Mouse (Mus musculus) regulatory T cell (primary cell): ENCODE measurements around the gene Fkbp9.

Experiments
- in situ Hi-C: fragments of 300-600 bp; cut with MboI, MseI; formaldehyde crosslinking; loops from one replicate; pipeline ENCODE4 v1.15.1; 2025; ENCODE audit warnings: high pct_unique_total_duplicates

Gene Fkbp9

DNA sequence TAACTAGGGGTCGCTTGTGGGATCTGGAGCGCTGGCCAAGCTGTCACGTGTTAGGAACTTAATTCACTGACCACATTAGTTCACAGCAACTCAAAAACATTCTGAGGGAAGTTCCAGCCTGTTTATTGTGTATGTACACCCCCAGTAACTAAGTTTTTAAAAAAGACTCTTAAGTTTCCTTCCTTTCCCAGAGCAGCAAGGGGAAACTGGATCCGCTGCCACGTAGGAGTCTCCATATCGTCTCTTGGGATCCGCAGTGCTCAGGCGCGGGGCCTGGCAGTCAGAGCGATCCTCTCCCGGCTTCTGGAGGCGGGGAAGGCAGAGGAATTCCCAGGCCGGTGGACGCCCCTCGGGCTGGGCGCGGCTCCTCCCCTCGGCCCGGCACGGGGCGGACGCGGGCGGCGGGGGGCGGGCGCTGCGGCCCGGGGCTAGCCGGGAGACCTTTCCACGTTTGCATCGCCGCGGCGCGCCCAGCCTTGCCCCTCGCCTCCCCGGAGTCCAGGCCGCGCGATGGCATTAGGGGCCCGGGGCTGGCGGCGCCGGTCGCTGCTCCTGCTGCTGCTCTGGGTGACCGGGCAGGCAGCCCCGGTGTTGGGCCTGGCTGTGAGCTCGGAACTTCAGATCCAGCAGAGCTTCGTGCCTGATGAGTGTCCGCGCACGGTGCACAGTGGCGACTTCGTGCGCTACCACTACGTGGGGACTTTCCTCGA, at the start of gene Fkbp9:
Fkbp9 (plus strand) TSS at position 363 of the 710 bp plus-strand sequence.
- in situ Hi-C loops = no loop called here

DNA sequence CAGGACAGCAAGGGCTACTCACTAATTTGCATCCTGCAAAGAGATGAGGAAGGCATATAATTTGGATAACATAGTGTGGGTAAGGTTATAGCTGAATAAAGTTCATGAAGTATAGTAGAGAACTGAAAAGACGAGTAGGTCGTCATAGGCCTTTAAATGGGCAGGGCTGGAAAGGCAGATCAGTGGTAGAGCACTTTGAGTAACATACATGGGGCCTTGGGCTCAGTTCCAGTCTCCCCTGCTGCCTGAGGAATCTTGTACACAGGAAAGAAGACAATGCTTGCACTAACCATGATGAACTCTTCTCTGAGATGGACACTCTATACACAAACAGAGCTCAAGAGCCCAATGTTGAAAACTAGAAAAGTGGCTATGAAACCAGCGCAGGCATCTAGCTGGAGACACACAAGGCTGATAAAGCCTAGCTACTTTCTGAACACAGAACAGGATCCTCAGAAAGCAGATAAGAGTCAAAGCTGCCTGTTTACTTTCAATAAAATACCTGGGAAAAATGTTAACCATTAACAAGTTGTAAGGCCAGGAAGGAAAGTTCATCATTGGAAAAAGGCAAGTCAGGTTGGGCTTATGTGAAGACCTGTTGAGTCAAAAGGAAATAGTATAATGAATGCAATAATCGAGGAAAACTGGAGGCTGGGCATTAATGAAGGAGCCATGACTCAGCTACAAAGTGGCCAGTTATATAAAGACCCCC, 48.1 kb upstream of the Fkbp9 start:
- in situ Hi-C loops = no loop called here

DNA sequence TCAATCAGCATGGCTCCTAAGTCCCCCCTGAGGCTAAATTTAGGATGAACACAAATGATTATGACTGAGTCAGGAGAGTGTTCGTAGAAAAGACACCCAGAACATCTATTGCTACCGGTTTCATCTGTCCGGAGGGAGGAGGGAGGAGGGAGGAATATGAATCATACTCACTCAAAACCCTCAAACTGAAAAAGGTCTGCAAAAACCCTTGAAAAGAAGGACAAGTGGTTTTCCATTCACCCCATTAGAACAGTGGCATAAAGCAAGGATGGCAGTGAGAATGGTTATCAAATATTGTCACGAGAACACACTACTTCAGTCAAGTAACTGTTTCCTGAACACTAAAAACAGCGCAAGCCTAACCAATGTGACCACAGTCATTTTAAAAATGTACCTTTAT, 46.8 kb upstream of the Fkbp9 start:
- in situ Hi-C loops = no loop called here

DNA sequence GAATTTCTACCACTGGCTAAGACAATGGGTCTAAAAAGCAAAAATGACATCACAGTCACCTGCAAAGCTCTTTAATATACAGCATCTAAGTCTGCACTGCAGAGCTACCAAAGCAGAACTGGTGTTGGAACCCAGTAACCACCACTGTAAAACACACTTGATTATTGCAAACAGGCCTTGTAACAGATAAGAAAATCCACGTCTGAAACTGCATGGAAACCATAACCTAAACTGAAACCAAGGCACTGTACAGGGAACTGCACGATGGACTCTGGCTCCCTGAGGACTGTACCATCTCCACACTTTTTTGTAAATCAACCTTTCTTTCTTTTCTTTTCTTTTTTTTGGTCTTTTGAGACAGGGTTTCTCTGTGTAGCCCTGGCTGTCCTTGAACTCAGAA, 44.2 kb upstream of the Fkbp9 start:
- in situ Hi-C loops = no loop called here

DNA sequence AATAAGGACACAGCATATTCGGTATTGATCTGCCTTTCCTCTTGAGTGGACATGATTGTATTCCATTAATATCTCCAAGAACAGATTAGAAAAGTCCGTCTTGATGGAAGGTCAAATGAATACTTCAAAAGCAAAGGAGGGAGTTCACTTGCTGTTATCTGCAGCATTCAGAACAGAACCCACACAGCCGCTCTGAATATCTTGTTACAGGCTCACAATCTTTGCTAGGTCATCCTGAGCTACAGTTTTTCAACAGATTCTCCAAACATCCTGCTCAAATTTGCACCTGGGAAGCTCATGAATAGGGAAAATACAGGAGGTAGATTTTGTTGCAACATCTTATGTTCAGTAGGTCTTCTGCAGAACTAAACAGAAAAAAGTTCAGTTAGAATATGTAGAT, 42.5 kb upstream of the Fkbp9 start:
- in situ Hi-C loops = no loop called here

DNA sequence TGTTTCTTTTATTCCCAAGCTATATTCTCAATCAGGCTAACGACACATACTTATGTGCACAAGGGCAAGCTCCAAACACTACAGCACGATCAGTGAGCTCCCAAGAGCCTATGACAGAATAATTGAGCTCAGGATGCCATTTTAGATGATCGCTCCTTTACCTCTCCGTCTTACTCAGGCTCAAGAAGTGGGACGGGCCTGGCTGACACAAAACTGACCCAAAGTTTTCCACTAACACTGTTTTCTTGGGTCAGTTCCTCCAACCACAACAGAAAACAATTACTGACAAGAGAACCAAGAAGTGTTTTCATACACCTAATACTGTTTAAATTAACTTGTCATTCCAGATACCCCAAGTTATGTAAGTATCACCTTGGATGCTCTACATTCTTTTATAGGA, 37.0 kb upstream of the Fkbp9 start:
- in situ Hi-C loops = no loop called here

DNA sequence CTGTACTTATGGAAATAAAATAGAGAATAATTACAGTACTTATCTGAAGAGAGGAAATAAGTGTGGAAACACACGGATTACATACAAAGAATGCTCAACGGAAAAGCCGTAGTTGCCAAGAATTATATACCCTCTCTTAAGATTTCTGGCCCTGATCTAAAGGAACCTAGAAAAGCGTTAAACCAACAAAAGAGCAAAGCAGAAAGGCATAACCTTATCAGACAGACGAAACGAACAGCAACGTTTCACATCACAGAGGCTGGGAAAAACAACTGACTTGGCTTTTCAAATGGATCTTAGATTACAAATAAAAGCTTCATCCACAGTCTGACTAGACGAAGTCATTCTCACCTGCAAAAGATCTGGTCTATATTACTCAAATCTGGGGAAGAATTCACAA, 35.6 kb upstream of the Fkbp9 start:
- in situ Hi-C loops = no loop called here

DNA sequence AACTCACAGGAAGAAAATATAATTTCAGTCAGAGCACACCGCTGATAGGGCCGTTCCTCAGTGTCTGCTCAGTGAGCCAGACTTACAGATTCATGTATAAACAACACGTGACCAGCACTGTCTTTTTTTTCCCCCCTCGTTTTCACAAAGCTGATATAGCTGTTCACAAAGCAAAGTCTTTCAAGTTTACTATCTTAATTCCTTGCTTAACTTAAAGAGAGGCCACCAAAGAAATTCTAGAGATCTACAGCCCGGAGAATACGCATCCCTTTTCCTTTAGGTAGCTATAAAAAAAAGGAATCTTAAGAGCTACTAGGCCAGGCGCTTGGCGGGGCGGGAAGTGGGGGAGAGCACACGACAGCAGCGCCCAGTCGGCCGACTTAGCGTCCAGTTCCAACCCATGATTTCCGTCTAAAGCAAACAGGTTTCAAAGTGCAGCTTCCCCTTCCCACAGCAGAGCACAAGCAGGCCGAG, 35.2 kb upstream of the Fkbp9 start:
- in situ Hi-C loops = no loop called here

DNA sequence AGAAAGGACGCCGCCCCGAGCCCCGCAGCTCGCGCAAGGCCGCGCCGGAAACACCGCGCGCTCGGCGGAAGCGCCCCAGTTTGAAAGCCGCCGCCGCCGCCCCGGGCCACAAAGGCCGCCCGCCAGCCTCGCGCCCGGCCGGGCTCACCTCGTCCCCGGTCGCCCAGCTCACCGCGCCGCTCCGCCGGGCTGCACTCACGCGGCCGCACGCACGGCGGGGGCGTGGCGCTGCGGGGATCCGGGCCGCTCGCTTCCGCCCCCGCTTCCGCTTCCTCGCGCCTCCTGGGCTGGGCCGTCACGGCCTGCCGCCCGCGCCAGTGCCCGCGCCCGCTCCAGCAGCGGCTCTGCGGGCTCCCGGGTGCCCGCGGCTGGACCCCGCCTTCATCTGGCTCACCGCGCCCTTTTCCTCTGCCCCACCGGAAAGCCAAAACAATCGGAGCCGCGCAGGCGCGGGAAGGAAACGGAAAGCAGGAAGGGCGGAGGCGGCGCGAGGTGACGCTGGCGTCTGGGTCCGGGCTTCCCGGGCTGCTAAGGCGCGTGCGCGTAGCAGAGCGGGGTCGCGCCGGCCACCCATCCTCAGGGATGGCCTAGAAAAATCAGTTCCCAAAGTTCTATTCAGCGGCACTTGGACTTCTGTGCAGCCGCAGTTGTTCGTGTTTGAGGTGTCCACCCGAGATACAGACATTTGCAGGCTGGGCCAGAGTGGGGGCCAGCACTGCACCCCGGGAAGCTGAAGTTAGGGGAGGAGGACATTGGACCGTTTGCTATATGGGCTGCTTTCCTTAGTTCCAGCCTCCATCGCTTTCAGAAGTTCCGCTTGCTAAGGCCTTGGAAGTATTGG, 34.3 kb upstream of the Fkbp9 start, which contains the start of gene Kbtbd2:
Kbtbd2 (minus strand) TSS at position 503 of the 841 bp plus-strand sequence.
- in situ Hi-C loops = no loop called here

DNA sequence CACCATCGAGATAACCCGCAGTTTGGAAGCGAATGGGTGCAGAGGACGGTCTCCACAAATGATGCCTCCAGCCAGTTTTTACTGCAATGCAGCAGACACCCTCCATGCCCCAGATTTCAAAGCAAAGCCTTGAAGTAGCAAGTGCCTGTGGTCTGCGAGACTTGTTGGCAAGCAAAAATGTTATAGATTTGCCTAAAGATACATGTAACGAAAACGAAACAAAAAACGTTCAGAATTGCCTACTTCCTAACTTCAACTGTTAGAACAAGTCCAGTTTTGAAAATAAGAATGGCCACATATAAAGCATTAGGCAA, 33.8 kb upstream of the Fkbp9 start:
- in situ Hi-C loops = no loop called here

DNA sequence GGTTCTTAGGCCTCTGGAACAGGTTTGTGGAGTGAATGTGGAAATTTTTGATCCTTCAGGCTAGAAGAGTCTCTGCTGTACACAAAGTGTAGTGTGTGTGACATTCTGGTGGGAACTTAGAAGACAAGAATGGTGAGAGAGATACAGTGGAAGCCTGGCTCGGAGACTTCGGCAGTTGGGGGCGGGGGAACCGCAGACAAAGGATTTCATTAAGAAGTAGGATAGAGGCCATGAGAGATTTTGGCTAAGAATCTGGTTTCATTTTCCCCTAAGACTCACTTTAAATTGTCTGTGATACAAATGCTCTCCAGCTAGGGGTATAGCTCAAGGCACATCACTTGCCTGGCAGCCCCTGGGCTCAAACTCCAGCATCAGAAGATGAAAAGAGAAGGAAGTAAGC, 26.8 kb upstream of the Fkbp9 start:
- in situ Hi-C loops = loop anchor here (5.0 to 10.0 kb wide), 2 partner anchors 100 to 767 kb away; no protein-coding TSS in a partner anchor

DNA sequence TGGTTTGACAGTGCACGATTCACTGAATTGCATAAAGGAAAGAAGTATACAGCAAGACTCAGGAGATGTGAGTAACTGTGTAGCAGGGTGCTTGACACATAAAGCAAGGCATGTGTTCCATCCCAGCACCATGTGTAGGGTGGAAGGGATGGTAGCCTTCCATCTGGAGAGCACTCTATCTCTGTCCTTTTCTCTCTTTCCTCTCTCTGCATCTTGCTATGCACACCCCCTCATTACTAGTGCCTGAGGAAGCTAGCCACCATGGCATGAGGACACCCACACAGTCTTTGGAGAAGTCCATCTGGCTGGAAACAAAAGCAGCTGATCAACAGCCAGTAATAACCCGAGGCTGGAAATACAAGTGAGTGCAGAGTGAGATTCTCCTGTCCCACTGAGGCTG, 25.7 kb upstream of the Fkbp9 start:
- in situ Hi-C loops = loop anchor here (5.0 to 10.0 kb wide), 2 partner anchors 99 to 766 kb away; no protein-coding TSS in a partner anchor

DNA sequence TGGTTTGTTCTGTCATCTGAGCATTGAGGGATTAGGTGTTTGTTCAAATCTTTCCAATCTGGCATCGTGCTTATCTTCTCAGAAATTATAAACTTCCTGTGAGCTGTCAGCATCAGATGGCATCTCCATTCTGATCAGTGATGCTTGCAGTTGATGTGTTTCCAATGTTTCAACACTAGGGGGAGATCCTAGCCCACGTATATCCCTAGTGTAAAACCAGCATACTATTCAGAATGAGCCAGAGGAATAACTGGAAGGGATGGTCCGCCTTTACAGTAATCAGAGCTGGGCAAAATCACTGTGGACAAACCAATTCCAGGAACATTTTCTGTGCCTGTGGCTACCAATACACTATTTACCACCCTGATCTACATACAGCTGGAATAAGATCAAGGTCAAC, 23.2 kb upstream of the Fkbp9 start:
- in situ Hi-C loops = loop anchor here (5.0 to 10.0 kb wide), 2 partner anchors 96 to 764 kb away; no protein-coding TSS in a partner anchor

DNA sequence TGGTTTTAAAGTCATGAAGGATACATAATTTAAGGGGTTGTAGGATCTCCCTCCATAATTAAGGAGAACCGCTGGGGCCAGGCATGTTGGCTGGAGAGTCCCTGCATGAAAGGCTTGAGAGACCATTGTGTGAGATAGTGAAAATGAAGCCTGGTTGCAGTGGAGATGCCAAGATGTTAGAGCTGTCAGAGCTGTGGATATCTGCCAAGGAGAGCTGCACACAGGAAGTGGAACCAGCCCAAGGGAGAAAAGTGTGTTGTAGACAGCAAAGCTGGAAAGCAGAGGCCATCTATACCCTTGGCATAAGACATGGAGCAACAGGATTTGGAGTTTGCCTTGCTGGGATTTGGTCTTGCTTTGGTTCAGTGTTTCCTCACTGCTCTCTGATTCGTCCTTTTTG, 18.5 kb upstream of the Fkbp9 start:
- in situ Hi-C loops = loop anchor here (5.0 kb wide), 1 partner anchor 109 kb away; the partner anchor contains the start of genes Nt5c3 and Vmn1r4

DNA sequence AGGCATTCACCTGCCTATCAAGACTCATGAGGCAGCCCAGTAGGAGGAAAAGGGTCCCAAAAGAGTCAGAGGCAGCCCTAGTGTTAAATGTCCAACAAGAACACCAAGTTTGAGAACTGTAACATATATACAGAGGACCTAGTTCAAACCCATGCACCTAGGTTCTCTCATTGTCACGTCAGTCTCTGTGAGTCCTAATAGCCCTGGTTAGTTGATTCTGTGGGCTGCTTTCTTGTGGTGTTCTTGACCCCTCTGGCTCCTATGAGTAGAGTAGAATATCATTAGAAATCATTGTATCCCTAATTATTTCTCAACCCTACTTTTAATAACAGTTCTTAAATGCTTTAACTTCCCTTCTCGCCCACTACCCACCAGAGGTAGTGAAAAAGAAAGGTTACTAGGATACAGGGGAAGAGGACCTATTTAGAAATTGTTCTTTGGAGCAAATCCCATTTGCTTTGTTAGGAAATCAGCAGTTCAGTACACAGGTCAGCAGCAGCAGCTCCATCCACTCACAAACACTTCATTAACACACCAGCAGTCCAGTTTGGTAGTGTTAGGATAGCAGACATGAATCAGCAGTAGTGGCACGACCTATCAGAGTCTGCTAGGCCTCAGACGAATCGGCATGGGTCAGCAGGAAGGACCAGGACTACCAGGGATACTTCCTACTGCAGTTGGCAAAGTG, 13.3 kb upstream of the Fkbp9 start:
- in situ Hi-C loops = no loop called here

DNA sequence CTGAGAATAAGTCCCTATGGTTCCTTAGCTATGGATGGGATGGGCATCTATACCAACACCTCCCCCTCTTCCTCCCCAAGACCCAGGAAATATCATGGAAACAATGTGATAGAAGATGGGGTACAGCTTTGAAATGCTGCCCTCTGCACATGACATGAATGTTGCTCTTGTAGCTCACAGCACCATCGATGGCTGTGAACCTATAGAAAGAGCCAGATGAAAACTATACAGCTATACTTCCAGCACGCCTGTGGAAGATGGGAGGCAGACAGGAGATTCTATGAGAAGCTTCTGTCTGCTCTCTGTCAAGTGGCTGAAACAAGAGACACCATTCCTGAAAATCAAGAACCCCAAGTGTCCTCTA, 12.8 kb upstream of the Fkbp9 start:
- in situ Hi-C loops = no loop called here

DNA sequence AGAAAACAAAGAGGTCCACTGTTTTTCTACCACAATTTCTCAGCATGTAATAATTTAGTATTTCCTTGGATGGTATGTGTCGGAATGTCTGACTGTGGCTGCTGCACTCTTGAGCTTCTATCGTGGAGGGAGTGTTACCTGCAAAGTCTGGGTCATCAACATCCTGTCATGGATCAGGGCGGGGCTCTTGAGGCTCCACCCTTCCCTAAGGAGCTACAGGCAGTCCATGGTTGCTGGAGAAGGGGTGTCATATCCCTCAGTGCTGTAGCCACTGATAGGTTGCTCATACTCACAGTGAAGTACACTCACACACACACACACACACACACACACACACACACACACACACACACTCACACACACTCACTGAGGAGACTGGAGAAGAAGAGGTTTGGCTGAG, 6.2 kb upstream of the Fkbp9 start:
- in situ Hi-C loops = loop anchor here (10.0 kb wide), 1 partner anchor 801 kb away; no protein-coding TSS in a partner anchor

DNA sequence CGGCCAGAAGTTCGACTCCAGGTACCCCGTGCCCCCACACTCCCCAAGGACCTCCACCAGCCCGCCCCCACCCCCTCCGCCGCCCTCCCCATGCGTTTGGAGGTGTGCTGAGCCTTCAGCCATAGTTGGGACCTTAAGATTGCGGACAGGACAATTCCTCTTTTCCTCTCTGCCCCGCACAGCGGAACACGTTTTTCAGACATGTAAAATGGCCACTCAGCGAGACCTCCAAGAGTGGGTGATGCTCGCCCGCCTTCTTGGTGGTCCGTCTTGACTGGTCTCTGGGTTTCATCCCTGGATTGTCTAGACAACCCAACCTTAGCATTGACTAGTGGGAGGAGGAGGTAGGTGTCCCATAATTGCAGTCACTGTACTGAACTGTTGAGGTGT, 543 bp downstream of the Fkbp9 start:
- in situ Hi-C loops = no loop called here

DNA sequence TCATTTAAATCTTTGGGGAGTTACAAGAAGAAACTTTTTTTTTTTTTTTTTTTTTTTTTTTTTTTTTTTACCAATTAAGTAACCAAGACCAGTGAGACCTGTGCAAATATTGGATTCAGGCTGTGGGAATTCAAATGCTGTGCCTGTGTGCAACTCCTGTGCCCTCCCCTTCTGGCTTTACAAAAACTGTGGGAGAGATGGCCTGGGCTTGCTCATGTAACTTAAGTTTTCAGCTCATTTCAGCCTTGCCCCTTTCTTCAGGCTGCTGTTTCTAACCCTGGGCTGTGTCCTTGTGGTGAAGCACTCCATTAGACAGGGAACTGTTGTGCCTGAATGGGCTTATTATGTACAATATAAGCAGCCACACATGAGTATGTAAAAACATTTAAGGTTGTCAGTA, 971 bp downstream of the Fkbp9 start:
- in situ Hi-C loops = no loop called here

DNA sequence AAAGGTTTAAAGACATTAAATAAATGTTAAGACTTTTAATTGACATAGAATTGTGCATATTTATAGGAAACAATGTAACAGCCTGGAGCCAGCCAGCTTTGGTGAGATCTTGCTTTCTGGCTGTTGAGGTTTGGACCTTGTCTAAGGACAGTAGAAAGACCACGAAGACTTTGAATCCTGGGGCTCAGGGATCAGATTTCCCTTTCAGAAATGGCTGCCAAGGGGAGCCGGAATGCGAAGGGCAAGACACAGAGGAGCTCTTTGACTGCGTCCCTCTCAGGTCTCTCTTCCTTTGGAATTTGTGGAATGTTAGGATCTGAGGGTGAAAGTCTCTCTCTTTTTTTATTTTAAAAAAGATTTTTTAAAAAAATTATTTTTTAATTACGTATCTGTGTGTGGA, 2.9 kb downstream of the Fkbp9 start:
- in situ Hi-C loops = no loop called here

DNA sequence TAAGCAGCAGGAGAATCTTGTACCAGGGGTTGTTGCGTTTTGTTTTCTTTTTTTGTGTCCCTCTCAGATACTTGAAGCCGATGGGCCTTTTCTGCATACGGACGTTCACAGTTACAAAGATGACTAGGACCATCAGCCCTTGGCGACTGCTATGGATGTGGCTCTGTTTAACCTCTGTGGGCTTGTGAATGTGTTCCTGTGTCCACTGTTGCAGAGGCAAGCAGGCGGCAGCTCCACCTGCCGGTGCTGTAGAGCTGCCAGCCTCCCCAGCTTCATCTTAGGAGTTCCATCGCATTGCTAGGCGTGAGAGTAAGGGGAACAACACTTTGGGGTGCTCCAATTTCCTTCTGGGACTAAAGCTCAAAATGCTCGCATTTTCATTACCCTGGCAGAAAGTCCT, 3.7 kb downstream of the Fkbp9 start:
- in situ Hi-C loops = no loop called here

DNA sequence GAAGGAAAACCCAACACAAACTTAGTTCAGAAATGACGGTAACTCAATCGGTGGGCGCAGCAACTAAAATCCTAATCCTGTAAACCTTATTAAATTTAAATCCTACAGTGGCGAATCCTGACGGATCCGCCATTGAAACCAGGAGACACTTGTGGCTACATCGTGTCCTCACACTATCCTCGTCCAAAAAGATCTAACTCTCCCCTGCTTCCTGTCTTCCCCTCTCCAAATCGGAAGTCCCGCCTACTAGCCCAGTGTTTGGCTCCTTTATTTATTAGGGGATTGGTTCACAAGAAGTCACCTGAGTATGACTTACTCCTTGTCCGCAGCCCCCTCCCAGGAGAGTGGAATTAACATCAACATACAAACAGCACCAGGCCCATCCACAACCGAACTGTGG, 5.3 kb downstream of the Fkbp9 start:
- in situ Hi-C loops = no loop called here
